Mouse (Mus musculus): ENCODE measurements at regions not wholly inside any gene's neighbourhood (a gene's known extent, or its start where the extent isn't known, plus 50 kb on each side); places are given as distances from the start of the nearest gene placed in this dataset.

DNA sequence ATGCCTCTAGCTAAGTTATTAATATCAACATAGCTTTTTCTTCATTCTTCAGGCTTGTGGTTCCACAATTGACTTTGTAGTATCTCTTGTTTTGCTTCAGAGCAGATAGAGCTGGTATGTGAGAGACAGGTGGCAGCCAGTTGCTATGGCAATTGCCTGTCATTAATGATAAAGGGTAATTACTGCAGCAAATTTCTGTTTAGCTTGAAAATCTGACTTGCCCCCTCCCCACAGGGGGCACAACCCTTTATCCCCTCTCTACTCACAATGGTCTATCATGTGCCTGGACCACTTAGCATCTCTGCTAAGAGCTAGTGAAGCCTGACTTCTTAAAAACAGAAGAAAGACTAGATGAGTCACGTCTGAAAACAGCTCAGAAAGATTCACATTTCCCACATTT, 157.1 kb upstream of the G2e3 start:
- Histone ChIP-seq H3K27ac (ENCODE audit: low read depth, low read length) (no peak overlapping the region), H3K4me3 (ENCODE audit: low read depth, low read length) (no peak overlapping the region), H3K9me3 (ENCODE audit: control insufficient read depth, low read length) (no peaks in the 10 kb centered on the region), H3K27me3 (replicated peaks; ENCODE audit: control insufficient read depth, insufficient read depth, low read length) (no peaks in the 10 kb centered on the region), H3K9ac (ENCODE audit: low read depth, low read length) (no peak overlapping the region), H3K4me2 (no peak overlapping the region), H3K36me3 (ENCODE audit: control insufficient read depth, insufficient read depth, low read length) (no peaks in the 10 kb centered on the region), H3K4me1 (replicated peaks; ENCODE audit: control insufficient read depth, insufficient read depth, low read length) (no peaks in the 10 kb centered on the region)
- ATAC-seq (replicated peaks; ENCODE audit: low FRiP score) (no peak), DNase-seq (ENCODE audit: low spot score) (no peak)
- WGBS = 34% methylated on average over 1 of the region's 1 CpGs

DNA sequence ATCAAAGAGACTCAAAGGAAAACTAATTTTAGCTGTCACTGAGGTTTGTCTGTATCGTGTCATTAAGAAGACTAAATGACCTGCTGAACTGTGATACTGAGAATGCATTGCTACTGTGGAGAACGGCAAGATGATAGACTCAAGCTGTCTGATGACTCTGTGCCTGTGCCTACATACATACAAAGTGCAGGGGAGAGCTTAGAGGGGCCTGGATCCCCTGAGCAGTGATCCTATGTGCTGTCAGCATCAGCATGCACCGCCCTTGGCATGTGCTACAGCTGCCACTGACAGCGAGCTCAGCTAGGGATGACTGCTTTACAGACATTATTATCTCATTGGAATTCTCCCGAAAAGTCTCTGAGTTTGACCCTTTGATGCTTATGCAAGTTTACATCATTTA, 157.7 kb upstream of the G2e3 start:
- Histone ChIP-seq H3K27me3 (replicated peaks; ENCODE audit: control insufficient read depth, insufficient read depth, low read length) (no peaks in the 10 kb centered on the region), H3K4me1 (replicated peaks; ENCODE audit: control insufficient read depth, insufficient read depth, low read length) (no peaks in the 10 kb centered on the region), H3K9me3 (ENCODE audit: control insufficient read depth, low read length) (no peaks in the 10 kb centered on the region), H3K36me3 (ENCODE audit: control insufficient read depth, insufficient read depth, low read length) (no peaks in the 10 kb centered on the region), H3K4me2 (no peak overlapping the region), H3K4me3 (ENCODE audit: low read depth, low read length) (no peak overlapping the region), H3K27ac (ENCODE audit: low read depth, low read length) (no peak overlapping the region), H3K9ac (ENCODE audit: low read depth, low read length) (no peak overlapping the region)
- 63% methylated on average over 5 of the region's 5 CpGs for WGBS
- DNase-seq (ENCODE audit: low spot score) (no peak), ATAC-seq (replicated peaks; ENCODE audit: low FRiP score) (no peak)

DNA sequence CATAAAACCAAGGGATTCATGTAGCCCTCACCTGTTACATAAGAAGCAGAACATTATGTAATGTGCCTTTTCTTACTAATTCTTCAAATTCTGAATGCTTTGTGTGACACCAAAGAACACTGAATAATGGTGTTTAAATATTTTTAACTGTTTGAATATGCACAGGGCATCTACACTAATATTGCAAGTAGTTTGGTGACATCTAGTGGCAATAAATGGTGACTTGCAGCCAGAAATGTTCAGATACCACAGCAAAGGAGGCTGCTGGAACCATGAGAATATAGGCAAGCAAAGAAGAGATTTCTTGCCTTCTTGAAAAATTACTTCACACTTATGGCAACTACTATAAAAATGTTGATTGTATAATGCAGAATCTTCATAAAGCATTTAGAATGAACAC, 159.6 kb upstream of the G2e3 start:
- H3K9ac ChIP-seq (ENCODE audit: low read depth, low read length) = no peak overlapping the region
- ATAC-seq (replicated peaks; ENCODE audit: low FRiP score) (no peak), DNase-seq (ENCODE audit: low spot score) (no peak)

DNA sequence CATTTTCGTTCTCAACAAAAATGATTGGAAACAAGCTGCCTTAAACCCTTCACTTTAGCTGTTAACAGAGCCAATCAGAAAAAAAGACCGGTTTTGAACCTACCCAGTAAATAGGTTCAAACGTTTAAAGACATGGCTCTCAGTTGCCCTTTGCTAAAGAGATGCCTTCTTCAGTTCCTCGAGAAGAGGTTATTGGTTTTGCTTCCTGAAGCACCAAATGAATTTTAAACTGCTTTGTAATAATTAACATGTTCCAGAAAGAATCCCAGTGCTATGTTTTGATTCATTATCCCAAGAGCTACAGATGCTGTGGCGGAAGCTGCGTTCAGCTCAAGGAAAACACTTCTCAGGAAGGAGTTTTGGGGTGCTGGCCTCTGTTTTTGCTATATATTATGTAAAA, 160.1 kb upstream of the G2e3 start:
- H3K4me1 ChIP-seq (replicated peaks; ENCODE audit: control insufficient read depth, insufficient read depth, low read length) = no peaks in the 10 kb centered on the region
- no peak overlapping the region for H3K27ac ChIP-seq (ENCODE audit: low read depth, low read length)
- 77% methylated on average over 6 of the region's 6 CpGs for WGBS
- no peaks in the 10 kb centered on the region for H3K27me3 ChIP-seq (replicated peaks; ENCODE audit: control insufficient read depth, insufficient read depth, low read length)
- H3K9ac ChIP-seq (ENCODE audit: low read depth, low read length) = no peak overlapping the region
- no peaks in the 10 kb centered on the region for H3K36me3 ChIP-seq (ENCODE audit: control insufficient read depth, insufficient read depth, low read length)
- ATAC-seq (replicated peaks; ENCODE audit: low FRiP score) (no peak), DNase-seq (ENCODE audit: low spot score) (no peak)
- no peak overlapping the region for H3K4me2 ChIP-seq
- H3K4me3 ChIP-seq (ENCODE audit: low read depth, low read length) = no peak overlapping the region
- H3K9me3 ChIP-seq (ENCODE audit: control insufficient read depth, low read length) = no peaks in the 10 kb centered on the region

More for the DNA sequence above, 159.6 kb upstream of the G2e3 start:
- Histone ChIP-seq H3K9me3 (ENCODE audit: control insufficient read depth, low read length) (no peaks in the 10 kb centered on the region), H3K4me1 (replicated peaks; ENCODE audit: control insufficient read depth, insufficient read depth, low read length) (no peaks in the 10 kb centered on the region), H3K36me3 (ENCODE audit: control insufficient read depth, insufficient read depth, low read length) (no peaks in the 10 kb centered on the region), H3K27ac (ENCODE audit: low read depth, low read length) (no peak overlapping the region), H3K4me3 (ENCODE audit: low read depth, low read length) (no peak overlapping the region), H3K27me3 (replicated peaks; ENCODE audit: control insufficient read depth, insufficient read depth, low read length) (no peaks in the 10 kb centered on the region), H3K4me2 (no peak overlapping the region)

GRCm38 (mm10) chr12:51185751-51186150, 162.1 kb upstream of the G2e3 start:
- no peak overlapping the region for H3K9ac ChIP-seq (ENCODE audit: low read depth, low read length)
- DNase-seq (ENCODE audit: low spot score) (no peak), ATAC-seq (replicated peaks; ENCODE audit: low FRiP score) (no peak)
- H3K4me2 ChIP-seq = no peak overlapping the region
- no peaks in the 10 kb centered on the region for H3K4me1 ChIP-seq (replicated peaks; ENCODE audit: control insufficient read depth, insufficient read depth, low read length)
- no peak overlapping the region for H3K4me3 ChIP-seq (ENCODE audit: low read depth, low read length)
- H3K9me3 ChIP-seq (ENCODE audit: control insufficient read depth, low read length) = no peaks in the 10 kb centered on the region
- no peaks in the 10 kb centered on the region for H3K36me3 ChIP-seq (ENCODE audit: control insufficient read depth, insufficient read depth, low read length)
- H3K27me3 ChIP-seq (replicated peaks; ENCODE audit: control insufficient read depth, insufficient read depth, low read length) = no peaks in the 10 kb centered on the region
- no peak overlapping the region for H3K27ac ChIP-seq (ENCODE audit: low read depth, low read length)
- 84% methylated on average over 8 of the region's 8 CpGs for WGBS

GRCm38 (mm10) chr12:51174906-51175756, 172.7 kb upstream of the G2e3 start:
- ATAC-seq (replicated peaks; ENCODE audit: low FRiP score) (no peak), DNase-seq (ENCODE audit: low spot score) (no peak)
- 81% methylated on average over 16 of the region's 16 CpGs for WGBS

GRCm38 (mm10) chr12:51165186-51165585, 182.7 kb upstream of the G2e3 start:
- Histone ChIP-seq H3K9ac (ENCODE audit: low read depth, low read length) (no peak overlapping the region), H3K4me1 (replicated peaks; ENCODE audit: control insufficient read depth, insufficient read depth, low read length) (no peaks in the 10 kb centered on the region), H3K4me2 (no peak overlapping the region), H3K9me3 (ENCODE audit: control insufficient read depth, low read length) (no peaks in the 10 kb centered on the region), H3K27me3 (replicated peaks; ENCODE audit: control insufficient read depth, insufficient read depth, low read length) (no peaks in the 10 kb centered on the region), H3K36me3 (ENCODE audit: control insufficient read depth, insufficient read depth, low read length) (no peaks in the 10 kb centered on the region), H3K27ac (ENCODE audit: low read depth, low read length) (no peak overlapping the region), H3K4me3 (ENCODE audit: low read depth, low read length) (no peak overlapping the region)
- WGBS = 84% methylated on average over 7 of the region's 7 CpGs
- ATAC-seq (replicated peaks; ENCODE audit: low FRiP score) (no peak), DNase-seq (ENCODE audit: low spot score) (no peak)

More at GRCm38 (mm10) chr12:51174906-51175756, 172.7 kb upstream of the G2e3 start:
- Histone ChIP-seq H3K4me3 (ENCODE audit: low read depth, low read length) (no peak overlapping the region), H3K9me3 (ENCODE audit: control insufficient read depth, low read length) (no peaks in the 10 kb centered on the region), H3K9ac (ENCODE audit: low read depth, low read length) (no peak overlapping the region), H3K27me3 (replicated peaks; ENCODE audit: control insufficient read depth, insufficient read depth, low read length) (no peaks in the 10 kb centered on the region), H3K4me2 (no peak overlapping the region), H3K27ac (ENCODE audit: low read depth, low read length) (no peak overlapping the region), H3K4me1 (replicated peaks; ENCODE audit: control insufficient read depth, insufficient read depth, low read length) (no peaks in the 10 kb centered on the region), H3K36me3 (ENCODE audit: control insufficient read depth, insufficient read depth, low read length) (no peaks in the 10 kb centered on the region)

GRCm38 (mm10) chr12:51160995-51161394, 186.9 kb upstream of the G2e3 start:
- no peak overlapping the region for H3K27ac ChIP-seq (ENCODE audit: low read depth, low read length)
- H3K27me3 ChIP-seq (replicated peaks; ENCODE audit: control insufficient read depth, insufficient read depth, low read length) = no peaks in the 10 kb centered on the region
- no peaks in the 10 kb centered on the region for H3K9me3 ChIP-seq (ENCODE audit: control insufficient read depth, low read length)
- no peaks in the 10 kb centered on the region for H3K4me1 ChIP-seq (replicated peaks; ENCODE audit: control insufficient read depth, insufficient read depth, low read length)
- H3K4me2 ChIP-seq = no peak overlapping the region
- H3K9ac ChIP-seq (ENCODE audit: low read depth, low read length) = no peak overlapping the region
- no peak for ATAC-seq (replicated peaks; ENCODE audit: low FRiP score)
- no peak overlapping the region for H3K4me3 ChIP-seq (ENCODE audit: low read depth, low read length)
- DNase-seq (ENCODE audit: low spot score) = no peak
- H3K36me3 ChIP-seq (ENCODE audit: control insufficient read depth, insufficient read depth, low read length) = no peaks in the 10 kb centered on the region
- WGBS = 80% methylated on average over 1 of the region's 1 CpGs

GRCm38 (mm10) chr12:51160122-51160521, 187.7 kb upstream of the G2e3 start:
- DNase-seq (ENCODE audit: low spot score) (no peak), ATAC-seq (replicated peaks; ENCODE audit: low FRiP score) (no peak)
- H3K4me3 ChIP-seq (ENCODE audit: low read depth, low read length) = no peak overlapping the region
- H3K27ac ChIP-seq (ENCODE audit: low read depth, low read length) = no peak overlapping the region
- H3K36me3 ChIP-seq (ENCODE audit: control insufficient read depth, insufficient read depth, low read length) = no peaks in the 10 kb centered on the region
- no peak overlapping the region for H3K4me2 ChIP-seq
- 81% methylated on average over 1 of the region's 1 CpGs for WGBS
- no peaks in the 10 kb centered on the region for H3K9me3 ChIP-seq (ENCODE audit: control insufficient read depth, low read length)
- no peaks in the 10 kb centered on the region for H3K4me1 ChIP-seq (replicated peaks; ENCODE audit: control insufficient read depth, insufficient read depth, low read length)
- H3K27me3 ChIP-seq (replicated peaks; ENCODE audit: control insufficient read depth, insufficient read depth, low read length) = no peaks in the 10 kb centered on the region
- no peak overlapping the region for H3K9ac ChIP-seq (ENCODE audit: low read depth, low read length)
